Mouse (Mus musculus) left cerebral cortex, postnatal 10 days (tissue): ENCODE measurements around the gene Clic6. TPM values are rescaled to one million over a fixed set of nuclear protein-coding genes. Genes with fewer than 3 reads are reported as not detected.

ENCODE experiments used
- DNase-seq, 2 experiments: peaks; one replicate each; pipeline ENCODE4 v3.0.0; 2021 to 2022; ENCODE audit warnings: low spot score in 2 of 2, mixed read lengths in 1 of 2; ENCODE audit errors: extremely low spot score in 1 of 2
- intact Hi-C: fragments of 180-260 bp; cut with DNase I; formaldehyde crosslinking; loops from one replicate; pipeline ENCODE4 v1.15.1; 2025
- total RNA-seq, 2 experiments: library from RNA; stranded (reverse); gene quantifications; 2 replicates each; pipeline ENCODE4 v1.2.3; 2021

Clic6 gene
- total RNA-seq, 2 experiments from 2014 or later = 0.53 to 0.77 TPM

DNA sequence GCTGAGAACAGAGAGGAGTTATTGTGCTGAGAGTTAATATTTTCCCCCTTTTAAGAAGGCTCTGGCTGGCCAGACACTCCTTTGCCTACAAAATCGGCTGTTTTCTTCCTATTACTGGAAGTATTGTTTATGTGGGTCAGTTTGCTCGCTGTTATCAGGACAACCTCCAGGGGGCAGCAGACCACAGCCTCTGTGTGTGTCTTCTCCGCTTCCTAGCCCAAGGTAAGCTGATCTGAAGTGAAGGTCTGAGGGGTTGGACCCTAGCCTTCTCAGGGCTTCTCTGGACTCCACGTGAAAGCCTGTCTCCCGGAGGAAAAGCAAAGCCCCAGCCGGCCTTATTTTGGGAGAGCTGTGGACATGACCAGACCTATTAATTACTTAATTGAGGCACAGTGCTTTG is 80.2 kb downstream of the Clic6 start:
- intact Hi-C loops = loop anchor here (5.0 to 10.0 kb wide), 3 partner anchors 132 to 889 kb away; no protein-coding TSS in a partner anchor
- peak; percentile 75 to 82 for DNase-seq

DNA sequence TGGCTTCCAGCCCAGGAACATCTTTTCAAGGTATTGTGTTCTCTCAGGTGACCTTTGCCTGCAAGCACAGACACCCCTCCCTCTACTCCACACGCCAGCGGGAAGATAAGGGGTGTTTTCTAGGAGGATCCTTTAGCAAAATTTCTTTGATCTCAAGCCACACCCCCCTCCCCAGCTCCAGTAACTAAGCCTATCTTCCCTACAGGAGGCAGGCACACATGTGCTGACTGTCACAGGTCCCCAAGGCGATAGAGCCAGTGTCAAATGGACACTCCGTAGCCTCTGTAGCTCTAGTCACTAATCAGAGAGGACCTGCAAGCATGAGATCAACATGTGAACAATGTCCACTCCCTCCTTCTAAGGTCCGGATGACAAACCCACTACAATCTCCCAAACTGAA is 80.6 kb downstream of the Clic6 start:
- intact Hi-C loops = loop anchor here (5.0 to 10.0 kb wide), 3 partner anchors 131 to 889 kb away; no protein-coding TSS in a partner anchor
- DNase-seq = no peak

DNA sequence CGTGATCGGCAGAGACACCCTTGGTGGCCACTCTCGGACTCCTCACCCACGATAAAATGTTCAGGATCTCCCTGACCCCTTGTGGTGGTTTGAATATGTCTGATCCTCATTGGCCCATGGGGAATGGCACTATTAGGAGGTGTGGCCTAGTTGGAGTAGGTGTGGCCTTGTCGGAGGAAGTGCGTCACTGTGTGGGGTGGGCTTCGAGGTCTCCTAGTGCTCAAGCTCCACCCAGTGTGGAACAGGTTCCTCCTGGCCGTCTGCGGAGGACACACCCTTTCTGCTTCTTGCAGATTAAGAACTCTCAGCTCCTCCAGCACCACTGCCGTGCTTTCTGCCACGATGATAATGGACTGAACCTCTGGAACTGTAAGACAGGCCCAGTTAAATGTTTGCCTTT is 85.7 kb downstream of the Clic6 start:
- DNase-seq = no peak
- intact Hi-C loops = no loop called here

DNA sequence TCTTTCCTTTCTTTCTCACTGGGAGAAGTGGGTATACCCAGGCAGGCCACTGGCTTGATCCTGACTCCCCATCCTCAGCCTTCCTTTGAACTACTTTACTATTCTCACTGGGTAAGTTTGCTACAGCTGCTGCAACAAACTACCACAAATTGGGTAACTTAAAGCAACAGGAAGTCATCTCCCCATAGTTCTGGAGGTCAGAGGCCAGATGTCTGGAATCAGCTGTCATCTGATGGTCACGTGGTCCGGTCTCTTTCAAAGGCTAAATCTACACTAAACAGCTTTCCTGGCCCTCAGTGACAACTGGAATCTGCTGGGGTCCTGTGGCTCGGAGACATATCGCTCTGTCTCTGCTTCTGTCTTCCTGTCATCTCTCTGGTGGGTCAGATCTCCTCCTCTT is 87.7 kb downstream of the Clic6 start:
- intact Hi-C loops = no loop called here
- DNase-seq = no peak

DNA sequence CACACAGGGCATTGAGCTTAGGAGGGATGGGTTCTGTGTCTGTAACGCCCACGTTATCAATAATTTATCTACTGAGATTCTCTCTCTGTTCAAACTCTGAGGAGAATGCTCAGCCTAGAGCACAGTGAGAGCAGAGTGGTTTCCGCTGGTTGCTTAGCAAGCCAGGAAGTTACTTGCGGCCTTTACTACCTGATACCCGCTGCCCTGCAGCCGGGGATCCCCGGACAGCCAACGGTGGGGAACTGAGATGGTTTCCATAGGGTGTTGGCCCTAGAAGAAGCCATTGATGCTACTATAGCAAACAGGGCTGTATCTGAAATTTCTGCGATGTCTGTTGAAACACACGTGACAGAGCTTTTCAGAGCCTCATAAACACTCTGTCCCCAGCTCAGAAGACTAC is 90.3 kb downstream of the Clic6 start:
- DNase-seq = no peak
- intact Hi-C loops = no loop called here

DNA sequence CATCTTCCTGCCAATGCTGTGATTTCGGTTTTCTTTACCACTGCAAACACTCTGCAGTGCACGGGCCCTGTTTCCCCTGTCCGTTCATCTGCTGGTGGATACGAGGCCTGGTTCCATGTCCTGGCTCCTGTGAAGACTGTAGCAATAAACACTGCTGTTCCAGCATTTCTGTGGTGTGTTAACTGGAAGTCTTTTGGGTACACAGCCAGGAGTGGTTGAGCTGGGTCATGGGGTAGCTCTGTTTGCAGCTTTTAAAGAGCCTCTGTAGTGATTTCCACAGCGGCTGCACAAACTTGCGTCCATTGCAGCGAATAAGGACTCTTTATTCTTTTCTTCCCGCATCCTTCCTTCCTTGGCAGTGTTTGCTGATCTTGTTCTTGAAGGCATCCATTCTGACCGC is 91.8 kb downstream of the Clic6 start:
- no peak for DNase-seq
- intact Hi-C loops = no loop called here

DNA sequence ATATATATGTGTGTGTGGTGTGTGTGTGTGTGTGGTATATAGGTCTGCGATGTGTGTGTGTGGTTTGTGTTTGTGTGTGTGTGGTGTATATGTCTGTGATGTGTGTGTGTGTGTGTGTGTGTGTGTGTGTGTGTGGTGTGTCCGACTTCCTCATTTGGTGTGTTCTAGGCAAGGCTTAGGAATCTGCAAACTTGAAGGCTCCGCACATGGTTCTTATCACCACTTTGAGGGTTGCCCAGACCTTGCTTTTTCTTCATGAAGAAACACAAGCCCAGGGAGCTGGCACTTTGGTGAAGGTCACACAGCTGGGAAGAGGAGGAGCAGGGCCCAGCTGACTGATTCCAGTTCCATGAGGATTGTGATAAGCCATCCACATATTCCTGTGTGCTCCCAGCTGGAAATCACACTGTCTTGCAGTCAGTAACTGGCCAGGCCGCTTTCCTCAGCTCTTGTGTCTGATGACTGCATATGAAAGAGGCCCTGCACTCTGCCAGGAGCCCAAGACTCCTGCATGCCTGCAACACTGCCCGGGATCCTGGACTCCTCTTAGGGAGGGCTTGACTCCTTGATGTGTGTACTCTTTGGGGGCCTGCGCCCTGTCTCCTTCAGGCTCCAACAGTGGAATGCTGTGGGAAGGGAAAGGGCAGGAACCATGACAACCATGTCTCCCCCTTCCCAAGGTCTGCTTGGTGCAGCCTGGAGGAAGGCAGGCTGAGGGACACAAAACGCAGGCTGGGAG is 93.5 kb downstream of the Clic6 start:
- DNase-seq = no peak
- intact Hi-C loops = no loop called here

DNA sequence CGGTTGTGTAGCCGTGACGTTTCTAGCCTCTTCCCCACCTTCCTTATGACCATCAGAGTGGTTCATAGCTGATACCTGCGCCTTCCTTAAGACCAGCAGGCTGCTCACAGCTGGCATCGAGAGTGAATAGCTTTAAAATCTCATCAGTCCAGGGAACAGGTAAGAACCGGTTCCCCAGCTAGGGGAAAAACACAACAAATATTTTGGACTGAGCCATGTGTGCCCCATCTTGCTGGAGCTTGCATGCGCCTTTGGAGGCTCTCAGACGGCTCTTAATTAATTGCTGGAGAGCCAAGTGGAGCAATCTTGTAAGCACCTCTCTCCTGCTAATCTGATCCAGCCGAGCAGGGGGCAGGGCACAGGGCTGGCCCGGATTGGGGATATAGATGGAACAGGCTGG is 95.4 kb downstream of the Clic6 start:
- no peak for DNase-seq
- intact Hi-C loops = no loop called here

DNA sequence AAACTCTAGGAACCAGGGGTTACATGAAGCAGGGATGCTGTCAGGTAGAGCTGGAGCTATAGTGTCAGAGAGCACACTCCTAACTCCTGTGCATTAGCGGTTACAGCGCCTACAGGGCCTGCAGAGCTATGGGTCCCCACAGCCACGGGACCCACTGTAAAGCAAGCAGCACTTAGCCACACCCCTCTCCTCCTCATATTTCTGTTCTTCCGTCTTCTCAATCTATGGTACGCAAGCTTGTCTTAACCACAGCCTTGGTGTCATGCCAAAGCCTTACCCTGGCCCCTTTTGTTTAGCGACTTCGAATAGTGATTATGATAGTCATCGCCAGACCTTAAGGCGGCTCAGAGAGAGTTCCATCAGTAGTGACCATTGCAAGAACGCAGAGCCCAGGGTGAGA is 96.2 kb downstream of the Clic6 start:
- DNase-seq = no peak
- intact Hi-C loops = no loop called here

DNA sequence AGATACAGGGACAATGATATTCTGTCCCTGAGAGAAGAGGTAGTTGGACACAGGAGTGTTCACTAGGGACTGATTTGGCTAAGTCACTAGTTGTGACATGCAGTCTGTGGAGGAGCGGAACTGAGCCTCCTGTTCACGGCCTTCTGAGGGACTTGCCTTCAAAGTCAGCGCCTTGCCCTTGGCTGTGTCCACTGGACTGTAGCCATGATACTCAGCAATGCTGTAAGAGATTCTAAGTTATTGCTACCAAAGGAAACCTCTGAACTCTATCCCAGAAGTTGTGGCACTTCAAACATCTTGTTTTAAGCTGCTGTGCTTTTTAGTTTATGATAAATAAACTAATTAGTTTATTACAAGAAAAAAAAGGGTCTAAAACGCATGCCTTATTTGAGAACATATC is 102.3 kb downstream of the Clic6 start:
- DNase-seq = no peak
- intact Hi-C loops = no loop called here

Other genes starting within 250 kb of the Clic6 start
- under 1 TPM; 0.21 to 0.34 TPM for gene Kcne2, start 193.3 kb upstream of the Clic6 start, total RNA-seq
- 10 to 100 TPM; 13.3 to 13.6 TPM for gene Smim11, start 184.4 kb upstream of the Clic6 start, total RNA-seq
- gene Fam243, start 164.3 kb upstream of the Clic6 start, total RNA-seq = not detected
- not detected for gene Kcne1, start 126.3 kb upstream of the Clic6 start, total RNA-seq
- 10 to 100 TPM; 49.3 to 53.5 TPM for gene Rcan1, start 14.9 kb upstream of the Clic6 start, total RNA-seq